Comparison of ENCODE assay signal across 8 mouse cellular contexts in the genomic region with DNA sequence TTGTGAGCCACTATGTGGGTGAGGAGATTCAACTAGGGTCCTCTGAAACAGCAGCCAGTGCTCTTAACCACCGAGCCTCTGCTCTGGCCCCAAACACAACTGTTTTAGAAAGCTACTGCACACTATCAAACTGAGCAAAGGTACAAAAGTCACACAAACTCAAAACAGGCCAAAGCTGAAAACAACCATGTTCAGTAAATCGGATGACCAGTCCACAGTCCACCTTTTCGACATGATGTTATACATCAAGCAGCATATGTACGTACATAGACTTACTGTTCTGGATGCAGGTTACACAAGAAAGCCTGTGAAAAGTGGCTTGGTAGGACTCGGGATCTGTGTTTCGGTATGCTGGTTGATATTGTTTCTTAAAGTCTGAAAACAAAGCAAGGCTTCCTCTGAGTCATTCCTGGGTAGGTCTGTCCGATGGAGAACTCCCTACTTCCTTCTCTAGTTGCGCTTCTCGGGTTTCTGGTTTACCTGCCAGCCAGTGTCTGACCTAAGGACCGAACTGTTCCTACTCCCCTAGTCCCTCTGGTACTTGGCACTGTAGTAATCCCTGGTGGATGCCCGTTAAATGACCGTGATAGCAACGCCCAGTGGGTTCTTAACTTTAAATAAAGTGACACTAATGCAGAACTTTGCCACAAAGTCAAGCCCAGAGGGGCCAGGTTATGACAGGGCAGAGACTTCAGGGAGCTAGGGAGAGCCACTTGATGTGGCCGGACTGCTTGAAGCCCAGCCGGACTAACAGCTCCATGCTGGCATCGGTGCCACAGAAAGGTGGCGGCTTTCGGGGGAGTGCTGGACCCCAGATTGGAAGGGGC. TPM values are rescaled to one million over a fixed set of nuclear protein-coding genes. Genes with fewer than 3 reads are reported as not detected.
DNase-seq lines count a peak whose midpoint lies in the region; ATAC-seq and TF ChIP-seq lines count a peak whose summit lies in the region.

No protein-coding gene starts in this region.

- 30% methylated on average over 18 of the region's 18 CpGs for WGBS in forebrain, embryonic 10.5 days
- 27% methylated on average over 18 of the region's 18 CpGs for WGBS in limb, embryonic 12.5 days
- WGBS in olfactory bulb, adult 2 months, result 36% methylated on average over 18 of the region's 18 CpGs

- intact Hi-C loops in gastrocnemius, postnatal 36 days (cut with DNase I), result no loop called here

- H3K4me1 ChIP-seq in forebrain, embryonic 10.5 days, result peaks cover 25% of the 10 kb centered on the region
- H3K4me1 ChIP-seq in limb, embryonic 12.5 days (replicated peaks), result peaks cover 20% of the 10 kb centered on the region; the same call in 1 of the 2 replicates
- H3K4me1 ChIP-seq in olfactory bulb, adult 2 months (ENCODE audit: control insufficient read depth, insufficient read depth, low read length), result peaks cover 6% of the 10 kb centered on the region; the same call in 1 of the 2 replicates

- TF ChIP-seq POLR2A in olfactory bulb, adult 2 months (IDR thresholded peaks at IDR 0.05; ENCODE audit: insufficient read depth, low read depth, low read length), result no peak

- peak overlapping the region; percentile 81 for H3K4me2 ChIP-seq in limb, embryonic 12.5 days

- peak; percentile 22; the same call in 1 of the 2 replicates for ATAC-seq in limb, embryonic 12.5 days (ENCODE audit: insufficient number of reproducible peaks, insufficient read depth, low FRiP score, low TSS enrichment, low read depth)

- DNase-seq in gastrocnemius, adult 18-20 months (ENCODE audit: low spot score), result peak; percentile 70
- no peak for DNase-seq in gastrocnemius, postnatal 36 days
- peak; percentile 58 for DNase-seq in 416B (ENCODE audit: low read depth)
- DNase-seq in forebrain, embryonic 10.5 days (ENCODE audit: extremely low spot score, low spot score), result peak; percentile 18
- no peak for DNase-seq in right cerebral cortex, adult 2 months (ENCODE audit: low spot score in 2 of 2)
- DNase-seq in embryo, embryonic 10.5 days (ENCODE audit: low spot score), result no peak

- peaks cover under 1% of the 10 kb centered on the region for H3K36me3 ChIP-seq in forebrain, embryonic 10.5 days (replicated peaks)
- H3K36me3 ChIP-seq in limb, embryonic 12.5 days, result peaks cover under 1% of the 10 kb centered on the region; the same call in 1 of the 2 replicates

- H3K27ac ChIP-seq in forebrain, embryonic 10.5 days, result peak overlapping the region; percentile 89
- H3K27ac ChIP-seq in limb, embryonic 12.5 days, result peak overlapping the region; percentile 67
- no peak overlapping the region for H3K27ac ChIP-seq in olfactory bulb, adult 2 months (ENCODE audit: insufficient read depth, low read depth, low read length)

- no peaks in the 10 kb centered on the region for H3K27me3 ChIP-seq in forebrain, embryonic 10.5 days (ENCODE audit: poor library complexity, severe bottlenecking)
- H3K27me3 ChIP-seq in limb, embryonic 12.5 days, result no peaks in the 10 kb centered on the region

- peak overlapping the region; percentile 81 for H3K4me3 ChIP-seq in forebrain, embryonic 10.5 days
- H3K4me3 ChIP-seq in limb, embryonic 12.5 days (replicated peaks), result peak overlapping the region; percentile 71
- H3K4me3 ChIP-seq in olfactory bulb, adult 2 months (ENCODE audit: insufficient read depth, low read depth, low read length), result peak overlapping the region; percentile 46

- TF ChIP-seq CTCF in olfactory bulb, adult 2 months (IDR thresholded peaks at IDR 0.05; ENCODE audit: insufficient read depth, low read depth, low read length), result no peak

- H3K9me3 ChIP-seq in forebrain, embryonic 10.5 days, result no peaks in the 10 kb centered on the region
- no peaks in the 10 kb centered on the region for H3K9me3 ChIP-seq in limb, embryonic 12.5 days

- H3K9ac ChIP-seq in limb, embryonic 12.5 days (replicated peaks), result peak overlapping the region; percentile 75

RNA-seq across cellular contexts. Expression of a gene that starts 0.8 kb away (rescaled TPM):
- 100 to 1,000 TPM; 228 to 237 TPM for total RNA-seq in gastrocnemius, adult 18-20 months (2021)
- 100 to 1,000 TPM; 190 to 215 TPM for total RNA-seq in gastrocnemius, postnatal 36 days (2021)
- 78.8 and 81.3 TPM in 2 replicates for polyA plus RNA-seq in forebrain, embryonic 10.5 days (2016; fragmentation: Nextera tagmentation; extraction: Ambion mirVana)
- 97.6 and 105 TPM in 2 replicates for polyA plus RNA-seq in limb, embryonic 12.5 days (2016; fragmentation: Nextera tagmentation; extraction: Ambion mirVana)
- not detected in 2 replicates for polyA plus RNA-seq in olfactory bulb, adult 2 months (2012; ENCODE audit: insufficient read depth, insufficient read length, low replicate concordance, missing spikeins)

RNA-seq across cellular contexts. Expression of a gene that starts 0.9 kb away (rescaled TPM):
- total RNA-seq in gastrocnemius, adult 18-20 months (2021), result 10 to 100 TPM; 24.4 to 35.0 TPM
- total RNA-seq in gastrocnemius, postnatal 36 days (2021), result 10 to 100 TPM; 27.3 to 32.1 TPM
- 18.8 and 21.9 TPM in 2 replicates for polyA plus RNA-seq in forebrain, embryonic 10.5 days (2016; fragmentation: Nextera tagmentation; extraction: Ambion mirVana)
- 14.9 and 15.7 TPM in 2 replicates for polyA plus RNA-seq in limb, embryonic 12.5 days (2016; fragmentation: Nextera tagmentation; extraction: Ambion mirVana)
- not detected in 2 replicates for polyA plus RNA-seq in olfactory bulb, adult 2 months (2012; ENCODE audit: insufficient read depth, insufficient read length, low replicate concordance, missing spikeins)

RNA-seq across cellular contexts. Expression of a gene that starts 11.7 kb away (rescaled TPM):
- total RNA-seq in gastrocnemius, adult 18-20 months (2021), result 10 to 100 TPM; 14.6 to 19.5 TPM
- total RNA-seq in gastrocnemius, postnatal 36 days (2021), result 10 to 100 TPM; 17.8 to 24.4 TPM
- 55.3 and 55.6 TPM in 2 replicates for polyA plus RNA-seq in forebrain, embryonic 10.5 days (2016; fragmentation: Nextera tagmentation; extraction: Ambion mirVana)
- polyA plus RNA-seq in limb, embryonic 12.5 days (2016; fragmentation: Nextera tagmentation; extraction: Ambion mirVana), result 48.2 and 52.1 TPM in 2 replicates
- not detected in 2 replicates for polyA plus RNA-seq in olfactory bulb, adult 2 months (2012; ENCODE audit: insufficient read depth, insufficient read length, low replicate concordance, missing spikeins)

RNA-seq across cellular contexts. Expression of a gene that starts 23.3 kb away (rescaled TPM):
- total RNA-seq in gastrocnemius, adult 18-20 months (2021), result 1 to 10 TPM; 7.5 to 10.0 TPM
- 1 to 10 TPM; 6.0 to 6.8 TPM for total RNA-seq in gastrocnemius, postnatal 36 days (2021)
- 106 and 113 TPM in 2 replicates for polyA plus RNA-seq in forebrain, embryonic 10.5 days (2016; fragmentation: Nextera tagmentation; extraction: Ambion mirVana)
- 78.5 and 85.6 TPM in 2 replicates for polyA plus RNA-seq in limb, embryonic 12.5 days (2016; fragmentation: Nextera tagmentation; extraction: Ambion mirVana)
- polyA plus RNA-seq in olfactory bulb, adult 2 months (2012; ENCODE audit: insufficient read depth, insufficient read length, low replicate concordance, missing spikeins), result not detected in 2 replicates

Comparison
In these comparisons a context has a peak if more than half of its experiments do, and no peak if none do; other contexts are left out.
1. DNase-seq: peak in gastrocnemius, adult 18-20 months (single experiment), 416B (single experiment) and forebrain, embryonic 10.5 days (single experiment); none in gastrocnemius, postnatal 36 days (0 of 2), right cerebral cortex, adult 2 months (0 of 2) and embryo, embryonic 10.5 days (single experiment).
2. RNA of a gene that starts 0.8 kb away (polyA plus RNA-seq): 97.6 to 105 TPM in limb, embryonic 12.5 days and 78.8 to 81.3 TPM in forebrain, embryonic 10.5 days; not detected in olfactory bulb, adult 2 months; every median in the first group is over 10 times any median in the second.
3. RNA of a gene that starts 0.9 kb away (polyA plus RNA-seq): 18.8 to 21.9 TPM in forebrain, embryonic 10.5 days and 14.9 to 15.7 TPM in limb, embryonic 12.5 days; not detected in olfactory bulb, adult 2 months; every median in the first group is over 10 times any median in the second.
4. Peak in every context shown above with its lines, with median percentiles within 50 percentile points of each other: H3K4me3 ChIP-seq.